Mouse (Mus musculus) monocyte, adult 2 months (primary cell): ENCODE measurements around the gene Gfpt1.

Experiments used
- DNase-seq, 2 experiments: peaks; one replicate each; pipeline ENCODE4 v3.0.0; 2022; ENCODE audit warnings: low spot score in 2 of 2, low read depth in 1 of 2

The Gfpt1 gene

DNA sequence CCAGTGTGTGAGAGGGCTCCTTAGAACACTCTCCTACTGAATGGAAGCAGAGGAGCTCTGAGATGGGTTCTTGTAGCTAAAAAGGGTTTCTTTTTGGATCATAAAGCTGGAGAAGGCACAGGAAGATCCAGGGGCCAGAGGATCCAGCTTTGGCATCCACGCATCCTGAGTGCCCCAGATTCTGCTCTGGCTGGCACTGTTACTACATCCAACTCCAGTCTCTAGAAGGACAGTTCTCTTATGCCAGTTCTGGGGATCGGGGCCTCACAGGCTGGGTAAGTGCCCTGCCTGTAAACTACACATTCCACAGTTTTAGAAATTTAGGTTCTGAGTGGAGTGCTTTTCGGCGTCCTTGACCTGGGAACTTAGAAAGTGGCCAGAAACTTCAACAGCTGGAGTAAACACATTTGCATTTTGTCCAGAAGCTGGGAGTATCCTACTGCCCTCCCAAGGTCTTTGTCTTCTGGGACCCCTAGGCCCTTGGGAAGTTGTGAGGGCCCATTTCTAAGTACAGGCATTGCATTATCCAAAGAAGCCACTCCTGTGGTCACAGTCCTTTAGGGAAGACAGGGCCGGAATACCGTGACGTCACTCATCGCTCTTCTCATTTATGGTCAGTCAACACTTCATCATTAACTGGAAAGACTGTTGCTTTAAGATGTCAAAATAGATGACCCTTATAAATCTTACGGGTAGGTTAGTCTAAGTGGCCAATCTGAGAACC is 57.8 kb downstream of the Gfpt1 start:
- no peak for DNase-seq

DNA sequence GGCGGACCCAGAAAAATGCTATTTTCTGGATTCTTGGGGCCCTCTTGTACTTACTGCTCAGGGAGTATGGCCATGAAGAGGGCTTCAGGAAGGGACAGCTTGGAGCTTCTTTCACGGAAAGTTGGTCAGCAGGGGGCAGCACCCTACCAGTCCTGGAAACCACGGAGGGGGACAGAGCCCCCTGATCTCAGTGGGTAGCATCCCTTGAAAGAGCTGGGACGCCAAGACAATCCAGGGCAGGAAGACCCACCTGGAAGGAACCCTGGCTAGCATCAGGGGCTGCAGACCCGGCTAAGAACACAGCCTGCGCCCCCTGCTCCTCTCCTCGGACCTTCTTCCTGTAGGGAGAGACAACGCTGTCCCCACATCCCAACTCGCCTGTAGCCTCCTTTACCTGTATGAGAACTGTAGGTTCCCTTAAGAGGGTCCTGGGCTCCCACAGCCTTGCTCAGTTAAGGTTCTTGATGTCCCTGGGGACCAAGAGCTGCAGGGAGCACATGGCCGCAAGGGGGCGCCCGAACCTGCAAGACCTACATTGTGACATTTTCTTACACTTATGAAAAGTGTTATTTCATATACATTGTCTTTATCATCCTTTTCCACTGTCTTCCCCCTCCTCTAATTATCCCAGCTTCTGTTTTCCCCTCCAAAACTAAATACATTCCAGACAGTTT is 58.8 kb downstream of the Gfpt1 start:
- peak; percentile 26 to 71 for DNase-seq

DNA sequence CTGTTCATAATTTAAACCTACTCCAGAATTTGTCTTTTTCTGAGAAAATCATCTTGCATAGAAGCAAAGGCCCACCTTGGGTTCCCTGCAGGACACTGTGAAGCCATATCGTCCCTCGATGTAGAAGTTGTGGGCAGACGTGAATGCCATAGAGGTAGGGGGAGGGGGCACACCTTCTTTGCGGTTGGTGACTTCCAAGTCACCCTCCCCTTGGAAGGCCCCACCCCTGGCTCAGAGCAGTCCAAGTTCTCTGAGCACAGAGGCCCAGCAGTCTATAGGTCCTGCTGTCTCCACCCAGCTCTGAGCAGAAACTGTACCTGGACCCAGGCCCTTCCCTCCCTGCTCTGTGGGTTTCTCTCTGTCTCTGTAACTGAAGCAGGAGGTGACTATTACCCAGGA is 59.3 kb downstream of the Gfpt1 start:
- DNase-seq: no peak

DNA sequence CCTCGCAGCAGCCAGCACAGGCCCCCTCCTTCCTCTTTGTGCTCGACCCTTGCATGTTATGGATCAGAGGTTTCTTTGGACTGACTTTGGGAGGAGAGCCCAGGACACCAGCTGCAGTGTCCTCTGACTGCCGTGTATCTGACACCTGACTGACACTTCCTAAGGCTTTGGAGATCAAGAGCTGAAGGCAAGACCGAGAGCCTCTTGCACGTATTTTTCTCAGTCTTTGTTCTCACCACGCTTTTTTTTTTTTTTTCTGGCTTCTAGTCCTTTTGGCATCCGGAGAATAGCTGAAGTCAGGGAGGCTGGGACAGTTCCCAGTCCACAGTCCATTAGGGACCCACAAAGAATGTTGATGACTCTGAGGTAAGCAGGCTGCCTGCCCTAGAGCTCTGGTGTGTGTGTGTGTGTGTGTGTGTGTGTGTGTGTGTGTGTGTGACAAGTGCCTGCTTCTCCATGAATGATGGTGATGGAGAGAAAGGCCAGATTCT is 59.8 kb downstream of the Gfpt1 start:
- DNase-seq: no peak

DNA sequence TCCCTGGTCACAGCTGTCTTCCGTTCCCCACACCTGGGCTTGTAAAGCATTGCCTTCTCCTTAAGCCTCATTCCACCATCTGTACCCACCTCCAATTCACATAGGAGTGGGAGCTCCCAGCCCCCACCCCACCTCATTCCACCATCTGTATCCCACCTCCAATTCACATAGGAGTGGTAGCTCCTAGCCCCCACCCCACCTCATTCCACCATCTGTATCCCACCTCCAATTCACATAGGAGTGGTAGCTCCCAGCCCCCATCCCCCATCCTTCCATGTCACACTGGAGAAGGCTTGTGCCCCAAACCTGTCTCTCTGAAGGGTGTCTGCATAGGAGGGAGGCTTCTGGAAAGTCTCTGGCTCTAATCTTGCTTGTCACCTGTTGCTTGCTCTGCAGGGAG is 60.7 kb downstream of the Gfpt1 start:
- DNase-seq: no peak

DNA sequence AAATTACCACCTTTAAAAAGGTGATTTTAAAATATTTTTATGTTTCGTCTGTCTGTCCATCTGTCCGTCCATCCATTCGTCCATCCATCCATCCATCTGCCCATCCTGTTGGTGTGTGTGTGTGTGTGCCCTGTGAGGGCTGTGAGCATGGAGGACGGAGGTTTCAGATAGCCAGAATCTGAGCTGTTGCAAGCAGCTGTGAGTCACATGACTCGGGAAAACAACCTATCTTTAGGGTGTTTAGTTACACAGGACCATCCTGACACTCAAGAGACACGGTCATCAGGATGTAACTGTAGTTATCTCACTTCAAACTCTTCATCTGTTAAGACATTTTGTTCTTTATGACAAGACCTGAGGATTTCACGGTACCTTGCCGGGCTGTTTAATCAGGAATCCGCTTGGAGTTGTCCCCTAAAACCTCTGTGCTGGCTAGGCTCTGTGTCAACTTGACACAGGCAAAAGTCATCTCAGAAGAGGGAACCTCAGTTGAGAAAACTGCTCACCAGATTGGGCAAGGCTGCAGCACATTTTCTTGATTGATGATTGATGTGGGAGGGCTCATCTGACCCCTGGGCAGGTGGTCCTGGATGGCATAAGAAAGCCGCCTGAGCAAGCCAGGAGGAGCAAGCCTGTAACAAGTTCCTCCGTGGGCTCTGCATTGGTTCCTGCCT is 61.6 kb downstream of the Gfpt1 start, which contains the start of gene D6Ertd527e:
Gene D6Ertd527e, plus strand, starts transcription at position 624 of the 674 bp plus-strand sequence.
- no peak for DNase-seq

DNA sequence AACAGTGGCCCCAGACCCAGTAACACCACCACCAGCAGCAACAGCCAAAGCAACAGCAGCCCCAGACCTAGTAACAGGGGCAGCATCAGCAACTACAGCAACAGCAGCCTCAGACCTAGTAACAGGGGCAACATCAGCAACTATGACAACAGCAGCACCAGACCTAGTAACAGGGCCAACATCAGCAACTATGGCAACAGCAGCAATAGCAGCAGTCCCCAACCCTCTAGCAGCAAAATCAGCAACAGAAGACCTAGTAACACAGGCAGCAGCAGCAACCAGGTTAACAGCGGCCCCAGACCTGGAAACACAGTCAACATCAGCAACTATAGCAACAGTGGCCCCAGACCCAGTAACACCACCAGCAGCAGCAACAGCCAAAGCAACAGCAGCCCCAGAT is 68.8 kb downstream of the Gfpt1 start:
- no peak for DNase-seq

DNA sequence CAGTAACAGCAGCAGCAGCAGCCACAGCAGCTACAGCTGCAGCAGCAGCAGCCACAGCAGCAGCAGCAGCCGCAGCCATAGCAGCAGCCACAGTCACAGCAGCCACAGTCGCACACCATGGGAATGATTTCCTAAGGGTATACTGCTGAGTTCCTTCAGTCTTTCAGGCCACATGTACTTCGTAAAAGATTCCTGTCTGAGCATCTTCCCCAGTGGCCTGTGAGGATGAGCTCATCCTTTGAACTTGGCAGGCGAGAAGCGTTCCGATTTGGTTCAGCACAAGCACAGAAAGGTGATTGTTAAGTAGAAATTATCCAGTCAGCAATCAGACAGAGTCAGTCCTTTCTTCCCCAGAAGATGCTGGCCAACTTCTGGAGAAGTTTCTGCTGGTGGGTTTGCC is 69.5 kb downstream of the Gfpt1 start:
- no peak for DNase-seq

DNA sequence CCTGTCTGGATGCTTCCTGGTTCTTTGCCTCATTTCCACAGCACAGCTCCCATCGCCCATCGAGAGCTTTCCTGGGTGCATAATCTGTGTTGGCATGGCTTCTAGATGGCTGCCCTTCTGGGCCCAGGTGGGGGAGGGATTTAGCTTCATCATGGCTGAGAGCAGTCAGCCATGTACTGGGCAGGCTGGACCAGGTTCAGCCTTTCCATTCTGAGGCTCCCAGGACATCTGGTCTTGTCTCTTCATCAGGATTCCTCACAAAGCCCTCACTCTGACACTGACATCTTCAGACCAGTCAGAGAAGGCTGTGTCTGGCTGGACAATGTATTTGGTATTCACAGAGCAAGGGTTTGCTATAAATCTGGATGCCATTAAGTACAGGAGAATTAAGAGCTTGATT is 73.3 kb downstream of the Gfpt1 start:
- no peak for DNase-seq

DNA sequence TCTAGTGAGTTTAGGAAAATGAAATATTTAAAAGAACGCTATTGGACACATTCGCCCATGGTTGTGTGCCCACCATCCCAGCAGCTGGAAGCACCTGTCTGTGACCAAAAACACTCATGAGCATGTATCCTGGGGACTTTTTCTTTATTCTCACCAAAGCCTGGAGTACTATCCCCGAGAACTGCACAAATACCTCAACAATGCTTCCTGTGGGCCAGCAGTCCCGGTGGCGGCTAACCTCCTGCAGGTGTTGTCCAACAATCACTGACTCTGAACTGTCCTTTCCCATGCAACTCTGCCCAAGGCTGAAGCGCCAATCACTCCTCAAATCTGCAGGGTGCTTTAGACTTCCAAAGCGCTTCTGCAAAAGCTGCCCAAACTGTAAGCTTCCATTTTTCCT is 74.0 kb downstream of the Gfpt1 start:
- no peak for DNase-seq

DNA sequence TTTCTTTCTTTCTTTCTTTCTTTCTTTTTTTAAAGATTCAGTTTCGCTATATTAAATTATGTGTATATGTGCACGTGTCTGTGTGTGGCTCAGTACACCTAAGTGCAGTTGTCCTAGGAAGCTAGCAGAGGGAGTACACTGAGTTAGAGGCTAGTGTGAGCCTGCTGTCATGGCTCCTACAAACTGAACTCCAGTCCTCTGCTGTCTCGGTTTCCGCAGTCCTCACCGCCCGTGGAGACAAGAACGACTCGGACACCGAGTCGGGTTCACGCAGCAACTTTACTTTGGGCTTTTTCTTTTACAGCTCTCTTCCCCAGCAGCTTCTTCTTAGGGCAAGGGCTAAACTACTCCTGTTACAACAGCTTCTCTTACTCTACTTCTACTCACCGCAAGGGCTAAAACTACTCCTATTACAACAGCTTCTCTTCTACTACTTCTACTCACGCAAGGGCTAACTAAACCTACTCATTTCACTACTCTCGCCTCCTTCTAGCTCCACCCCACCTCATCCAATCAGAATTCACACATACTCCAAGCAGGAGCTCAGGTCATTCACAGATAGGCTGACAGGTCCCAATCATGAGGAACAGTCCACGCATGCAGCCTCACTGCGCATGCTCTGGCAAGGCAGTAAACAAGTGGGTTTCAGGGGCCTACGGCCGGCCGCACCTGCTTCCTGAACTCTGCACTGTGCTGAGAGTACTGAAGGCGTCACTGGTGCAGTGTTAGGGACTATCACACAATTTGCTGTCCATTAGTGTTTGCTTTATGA is 76.6 kb downstream of the Gfpt1 start:
- DNase-seq: no peak

DNA sequence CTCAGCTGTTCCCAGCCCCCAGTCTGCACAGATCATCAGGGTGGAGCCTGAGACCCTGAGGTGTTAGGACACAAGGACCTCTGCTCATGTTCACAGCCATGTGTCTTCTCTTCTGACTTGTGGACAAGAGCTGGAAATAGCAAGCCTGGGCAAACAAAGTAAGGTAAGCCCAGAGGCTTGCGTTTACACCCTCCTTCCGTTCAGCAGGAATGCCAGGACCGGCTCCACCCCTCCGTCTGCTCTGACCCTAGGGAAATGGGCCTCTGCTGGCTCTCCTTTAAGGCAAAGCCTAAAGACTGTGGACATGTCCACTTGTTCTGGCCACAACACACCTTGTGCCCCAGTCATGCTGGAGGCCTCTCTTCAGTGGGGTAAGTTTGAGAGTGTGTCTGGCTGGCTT is 77.3 kb downstream of the Gfpt1 start:
- DNase-seq: no peak

DNA sequence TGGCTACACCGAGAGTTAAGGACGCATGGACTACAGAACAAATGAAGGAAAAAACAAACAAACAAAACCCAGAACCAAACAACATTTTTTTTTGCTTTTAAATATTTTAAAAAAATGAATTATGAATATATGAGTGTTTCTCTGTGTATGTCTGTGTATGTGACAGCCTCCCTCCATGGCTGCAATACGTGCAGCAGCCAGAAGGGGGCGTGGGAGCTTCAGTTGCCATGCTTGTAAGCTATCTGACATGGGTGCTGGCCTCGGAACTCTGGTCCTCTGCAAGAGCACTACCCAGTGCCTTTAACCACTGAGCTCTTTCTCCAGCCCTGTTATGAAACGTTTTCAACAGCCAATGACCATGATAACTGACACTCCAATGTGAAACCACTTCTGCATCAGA is 78.0 kb downstream of the Gfpt1 start:
- DNase-seq: no peak

DNA sequence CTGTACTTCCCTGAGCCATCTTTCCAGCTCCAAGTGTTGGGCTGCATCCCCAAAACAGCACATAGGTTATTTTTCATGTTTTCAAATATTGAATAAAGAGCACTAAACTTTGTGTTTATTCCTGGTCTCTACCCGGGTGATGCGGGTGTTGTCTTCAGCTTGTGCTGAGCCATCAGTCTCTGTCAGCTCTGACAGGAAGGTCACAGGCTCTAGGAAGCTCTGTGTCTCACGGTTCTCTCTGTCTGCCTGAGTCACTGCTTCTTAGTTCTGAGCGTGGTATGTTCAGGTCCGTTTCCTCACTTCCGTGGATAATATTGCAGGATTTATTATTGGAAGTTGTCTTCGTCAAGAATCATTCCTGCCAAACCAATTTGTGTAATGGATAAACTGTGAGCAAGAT is 79.3 kb downstream of the Gfpt1 start:
- DNase-seq: no peak

DNA sequence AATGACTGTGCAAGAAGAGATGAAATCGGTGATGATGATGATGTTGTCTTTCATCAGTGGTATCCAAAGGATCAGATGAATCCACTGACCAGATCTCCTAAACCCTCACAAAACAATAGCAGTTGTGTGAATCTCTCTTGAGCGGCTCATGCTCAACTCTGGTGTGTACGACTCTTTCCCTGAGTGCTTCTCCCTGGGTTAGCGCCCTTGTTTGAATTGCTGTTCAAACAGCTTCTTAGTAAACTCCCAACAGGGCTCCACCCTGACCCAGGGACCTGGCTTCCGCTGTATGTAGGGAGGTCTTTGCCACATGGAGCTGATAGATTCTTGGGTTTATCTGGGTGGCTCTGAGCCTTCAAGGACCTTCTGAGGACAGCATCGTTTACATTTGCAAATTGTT is 80.8 kb downstream of the Gfpt1 start:
- no peak for DNase-seq

DNA sequence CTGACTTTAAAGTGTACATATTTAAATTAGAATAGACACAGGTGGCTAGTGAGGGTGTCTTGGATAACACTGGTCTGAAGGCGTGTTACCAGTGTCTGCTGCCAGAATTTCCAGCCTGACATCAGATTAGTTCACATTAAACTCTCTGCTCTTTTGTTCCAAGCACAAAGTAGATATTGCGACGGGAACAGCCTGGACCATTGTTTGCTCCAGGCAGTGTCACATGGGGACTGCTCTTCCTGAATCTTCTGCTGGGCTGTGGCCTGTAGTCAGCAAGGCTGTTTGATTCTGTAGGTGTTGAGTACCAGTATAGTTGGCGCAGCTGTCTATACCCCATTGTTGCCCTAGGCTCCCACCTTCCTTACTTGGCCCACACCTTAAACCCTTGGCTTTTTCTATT is 81.3 kb downstream of the Gfpt1 start:
- no peak for DNase-seq

DNA sequence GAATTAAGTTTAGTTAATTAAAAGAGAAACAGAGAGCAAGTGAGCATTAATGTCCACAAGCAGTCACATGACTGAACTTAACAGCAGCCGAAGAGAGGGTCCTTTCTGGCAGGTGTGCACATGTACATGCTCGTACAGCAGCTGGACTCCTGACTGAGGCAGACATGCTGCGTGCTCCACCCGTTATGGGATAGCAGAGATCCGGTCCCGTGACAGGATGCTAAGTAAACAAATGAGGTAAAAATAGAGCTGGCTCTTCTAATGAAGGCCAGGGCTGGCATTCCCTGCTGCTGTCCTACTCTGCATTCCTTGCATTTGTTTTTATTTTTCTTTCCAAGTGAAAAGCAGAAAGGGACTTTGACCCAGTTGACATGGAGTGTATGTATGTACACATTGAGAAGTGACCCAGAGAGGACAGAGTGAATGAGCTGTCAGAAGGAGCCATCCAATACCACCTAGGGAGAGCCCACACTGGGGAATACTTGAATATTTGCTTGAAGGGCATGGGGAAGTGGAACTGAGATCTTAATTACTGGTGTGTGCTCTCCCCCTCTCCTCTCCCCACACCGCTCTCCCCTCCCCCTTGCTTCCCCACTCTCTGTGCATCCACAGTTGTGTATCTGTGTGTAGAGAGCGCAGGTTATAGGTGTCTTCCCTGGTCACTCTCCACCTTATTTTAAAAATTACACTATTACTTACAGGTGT is 84.6 kb downstream of the Gfpt1 start:
- DNase-seq: no peak

DNA sequence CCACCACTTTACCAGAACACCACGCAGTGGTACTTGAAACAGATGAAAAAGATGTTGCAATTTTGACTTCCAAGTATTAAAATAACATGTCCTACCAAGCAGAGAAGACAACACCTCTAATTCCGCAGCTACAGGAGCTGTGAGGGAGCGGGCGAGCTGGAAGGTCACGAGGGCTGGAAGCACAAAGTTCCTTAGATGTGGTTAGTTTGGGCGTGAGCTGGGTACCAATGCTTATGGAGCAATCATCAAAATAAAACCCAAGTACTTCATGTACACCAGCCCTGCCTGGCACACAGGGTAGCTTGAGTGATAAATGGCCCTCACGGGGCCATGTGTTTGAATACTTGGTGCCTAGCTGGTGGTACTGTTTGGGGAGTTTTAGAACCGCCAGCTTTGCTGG is 87.2 kb downstream of the Gfpt1 start:
- no peak for DNase-seq

DNA sequence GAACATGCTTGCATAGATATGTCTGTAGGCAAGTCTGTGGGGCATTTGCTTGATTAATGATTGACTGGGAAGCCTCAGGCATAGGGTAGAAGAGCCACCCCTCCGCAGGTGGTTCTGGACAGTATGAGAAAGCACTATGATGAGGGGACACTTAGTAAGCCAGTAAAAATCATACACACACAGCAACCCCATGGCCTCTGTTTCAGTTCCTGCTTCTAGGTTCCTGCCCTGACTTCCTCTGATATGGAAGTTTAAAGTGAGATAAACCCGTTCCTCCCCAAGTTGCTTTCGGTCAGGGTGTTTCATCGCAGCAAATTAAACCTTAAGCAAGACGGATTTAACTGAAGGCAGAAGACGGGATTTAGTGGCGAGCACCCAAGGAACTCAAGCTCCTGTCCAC is 88.0 kb downstream of the Gfpt1 start:
- no peak for DNase-seq

DNA sequence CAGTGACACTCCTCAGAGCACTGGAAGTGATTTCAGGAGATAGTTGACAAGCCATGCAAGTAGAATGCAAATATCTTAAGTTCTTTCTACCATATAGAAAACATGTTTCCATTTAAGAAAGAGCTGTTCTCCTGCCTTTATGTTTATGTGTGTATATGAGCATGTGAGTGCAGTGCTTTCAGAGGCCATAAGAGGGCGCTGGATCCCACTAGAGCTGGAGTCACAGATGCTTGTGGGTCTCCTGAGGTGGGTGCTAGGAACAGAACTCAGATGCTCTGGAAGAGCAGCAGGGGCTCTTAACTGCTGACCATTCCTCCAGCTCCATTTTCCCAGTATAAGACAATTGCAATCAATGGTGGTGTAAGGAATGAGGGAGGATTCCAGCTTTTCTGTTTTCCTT is 88.4 kb downstream of the Gfpt1 start:
- no peak for DNase-seq

DNA sequence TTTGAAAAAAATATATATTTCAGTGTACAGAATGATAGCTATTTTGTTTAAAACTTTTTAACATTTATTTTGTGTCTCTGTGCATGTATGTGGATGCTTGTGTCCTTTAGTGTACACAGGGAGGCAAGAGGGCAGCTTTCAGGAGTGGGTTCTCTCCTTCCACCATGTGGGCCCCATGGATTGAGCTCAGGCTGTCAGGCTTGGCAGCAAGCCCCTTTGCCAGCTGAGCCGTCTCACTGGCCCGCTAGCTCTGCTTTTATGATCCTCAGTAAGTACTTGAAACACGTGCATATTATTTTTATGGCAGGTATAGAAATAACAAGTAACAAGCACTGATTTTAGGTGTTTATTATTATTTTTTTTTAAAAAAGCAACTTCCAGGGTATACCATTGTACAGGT is 90.9 kb downstream of the Gfpt1 start:
- DNase-seq: no peak
